Mouse (Mus musculus) erythroid progenitor cell, adult 5-6 weeks (primary cell): ENCODE measurements at regions not wholly inside any gene's neighbourhood (a gene's known extent, or its start where the extent isn't known, plus 50 kb on each side); places are given as distances from the start of the nearest gene placed in this dataset.

Experiments
- ATAC-seq: replicated peaks from 2 replicates; pipeline ENCODE4 v1.8.0; 2016; ENCODE audit warnings: moderate number of reproducible peaks, mild to moderate bottlenecking, moderate TSS enrichment, inconsistent platforms; ENCODE audit not compliant: poor library complexity, low FRiP score, severe bottlenecking

- no peak for ATAC-seq
These were observed 328.6 kb downstream of the Icos start for GRCm38 (mm10) chr1:61306296-61306695.

DNA sequence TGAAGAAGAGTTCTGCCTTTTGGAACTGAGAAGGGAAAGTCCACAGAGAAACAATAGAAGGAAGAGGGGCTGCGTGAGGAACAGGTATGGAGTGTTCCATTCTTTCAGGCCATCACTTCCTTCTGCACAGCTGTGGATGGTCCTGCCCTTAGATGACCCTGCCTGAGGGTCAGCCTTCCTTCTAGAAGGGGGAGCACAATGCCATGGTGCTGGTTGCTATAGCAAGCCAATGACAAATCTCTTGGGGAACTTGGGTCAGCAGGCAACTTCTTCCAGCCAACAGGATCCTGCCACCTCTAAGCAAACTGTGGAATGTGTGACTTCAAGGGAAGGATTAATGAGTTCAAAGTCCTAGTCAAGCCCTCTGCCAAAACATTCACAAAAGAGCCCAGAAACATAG, 329.1 kb upstream of the Pard3b start:
- no peak for ATAC-seq

DNA sequence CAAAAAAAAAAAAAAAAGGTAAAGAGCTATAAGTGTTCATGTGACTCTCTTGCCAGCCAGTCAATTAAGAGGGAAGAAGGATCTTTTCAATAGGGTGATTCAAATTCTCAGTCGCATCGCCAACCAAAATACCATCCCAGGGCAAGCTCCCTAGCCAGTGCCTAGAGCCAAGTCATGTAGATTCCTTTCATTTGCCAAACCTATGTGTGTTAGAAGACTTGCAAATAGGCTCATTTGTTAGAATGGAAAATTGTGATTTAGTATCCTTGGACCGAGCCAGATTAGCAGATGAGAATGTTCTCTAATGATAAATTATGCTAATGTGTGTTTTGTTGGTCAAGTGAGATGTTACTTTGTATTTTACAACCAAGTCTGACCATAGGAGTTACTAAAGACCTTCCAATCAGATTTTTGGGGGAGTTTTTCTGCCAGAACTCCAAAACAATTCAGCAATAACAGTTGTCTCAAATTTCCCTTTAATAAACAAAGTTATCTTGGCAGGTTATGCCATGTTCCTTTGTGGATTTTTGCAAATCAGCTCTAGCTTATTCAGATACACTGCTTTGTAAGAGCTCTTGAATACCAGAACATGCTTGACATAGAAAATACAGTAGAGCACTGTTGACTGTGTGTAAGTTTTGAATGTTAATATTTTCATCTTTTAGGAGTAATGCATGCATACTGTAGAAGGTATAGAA, 328.4 kb upstream of the Pard3b start:
- no peak for ATAC-seq

- ATAC-seq = no peak
These were observed 327.9 kb upstream of the Pard3b start for GRCm38 (mm10) chr1:61310761-61311090.

DNA sequence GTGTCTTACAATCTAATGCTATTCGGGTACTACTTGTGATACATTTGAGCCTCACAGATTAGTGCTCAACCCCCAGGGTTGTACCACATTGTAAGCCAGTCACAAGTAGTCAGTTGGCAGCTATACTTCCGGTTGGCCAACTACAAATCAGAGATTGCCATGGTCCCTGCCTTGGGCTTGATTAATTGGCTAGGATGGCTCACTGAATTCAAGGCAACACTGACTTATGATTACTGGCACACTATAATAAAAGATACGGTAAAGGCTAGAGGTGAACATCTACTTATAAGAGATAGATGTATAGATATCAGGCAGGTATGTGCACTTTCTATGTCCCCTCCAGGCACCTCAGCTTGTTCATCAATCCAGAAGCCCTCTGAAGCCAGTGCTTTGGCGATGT, 325.4 kb upstream of the Pard3b start:
- ATAC-seq = no peak

- ATAC-seq = no peak
These were observed 322.4 kb upstream of the Pard3b start for GRCm38 (mm10) chr1:61316261-61316660.

GRCm38 (mm10) chr1:61316736-61317135, 321.9 kb upstream of the Pard3b start:
- ATAC-seq = no peak

DNA sequence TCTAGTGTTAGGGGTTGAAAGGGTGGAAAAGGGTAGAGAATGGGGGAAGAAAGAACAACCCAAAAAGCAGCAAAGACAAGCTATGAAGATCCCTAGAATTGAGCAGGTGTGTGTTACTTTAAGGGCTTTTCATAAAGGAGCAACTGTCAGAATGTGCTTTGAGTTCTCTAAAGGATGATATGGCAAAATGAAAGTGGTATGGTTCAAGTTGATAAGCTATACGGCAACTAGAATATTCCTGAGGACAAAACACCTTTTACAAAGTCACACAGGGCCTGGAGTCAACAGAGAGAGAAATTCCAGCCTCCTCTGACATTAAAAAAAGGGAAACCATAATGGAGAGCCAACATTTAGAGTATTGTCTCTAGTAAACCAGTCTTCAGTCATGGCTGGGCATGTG, 320.6 kb upstream of the Pard3b start:
- ATAC-seq = peak; percentile 79

- no peak for ATAC-seq
These were observed 317.0 kb upstream of the Pard3b start for GRCm38 (mm10) chr1:61321513-61322145.

DNA sequence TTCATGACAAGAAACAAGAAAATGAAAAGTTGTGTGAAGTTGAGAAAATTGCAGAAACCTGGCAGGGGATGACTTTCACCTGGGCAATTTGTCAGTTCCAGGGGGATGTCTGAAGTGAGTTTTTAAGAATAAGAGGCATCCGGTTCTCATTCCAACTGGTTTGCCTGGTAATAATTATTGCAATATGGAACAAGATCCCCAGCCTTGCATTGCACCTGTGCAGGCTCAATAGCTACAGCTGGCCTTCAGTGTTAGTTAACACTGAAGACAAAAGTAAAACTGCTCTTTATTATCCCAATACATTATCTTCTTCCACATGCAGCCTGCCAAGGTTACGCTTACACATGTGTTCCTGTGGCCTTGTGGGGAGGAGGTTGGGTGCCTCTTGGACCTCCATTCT, 307.2 kb upstream of the Pard3b start:
- no peak for ATAC-seq

DNA sequence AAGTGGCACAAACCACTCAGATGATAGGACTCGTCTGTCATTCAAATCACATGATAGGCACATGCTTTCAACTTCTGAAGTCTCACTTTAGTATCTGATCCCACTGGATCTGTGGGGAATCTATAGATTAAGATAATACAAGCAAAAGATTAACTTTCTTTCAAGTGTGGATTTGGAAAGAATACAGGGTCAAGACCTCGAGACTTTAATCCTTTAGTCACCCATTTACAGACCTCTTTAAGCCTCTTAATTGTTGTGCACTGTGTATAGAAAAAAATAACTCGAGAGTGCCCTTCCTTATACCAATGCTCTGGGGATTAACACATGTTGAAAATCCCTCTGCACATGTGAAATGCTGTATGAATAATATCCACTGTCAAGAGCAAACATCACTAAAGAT, 306.7 kb upstream of the Pard3b start:
- no peak for ATAC-seq

- ATAC-seq = no peak
These were observed 302.3 kb upstream of the Pard3b start for GRCm38 (mm10) chr1:61336367-61336766.

GRCm38 (mm10) chr1:61352921-61353320, 285.7 kb upstream of the Pard3b start:
- ATAC-seq = no peak

GRCm38 (mm10) chr1:61353481-61353880, 285.1 kb upstream of the Pard3b start:
- no peak for ATAC-seq

DNA sequence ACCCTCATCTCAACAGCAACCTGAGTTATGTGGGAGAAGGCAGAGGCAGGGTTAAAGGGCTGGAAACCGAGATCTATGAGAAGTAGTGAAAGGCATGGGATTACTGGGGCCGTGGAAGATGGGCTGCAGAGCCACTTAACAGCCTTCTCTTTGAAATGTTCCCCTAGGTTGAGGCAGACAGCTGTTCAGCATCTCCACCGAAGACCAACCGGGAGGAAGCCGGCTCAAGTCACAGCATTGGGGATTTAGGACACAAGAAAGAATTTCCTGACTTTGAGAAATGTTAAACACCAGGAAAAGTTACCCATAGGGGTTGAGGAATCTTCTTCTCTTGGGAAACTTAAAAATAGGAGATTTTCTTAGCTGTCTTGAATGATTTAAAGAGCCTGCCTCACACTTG, 283.4 kb upstream of the Pard3b start:
- no peak for ATAC-seq

- ATAC-seq = no peak
These were observed 279.4 kb upstream of the Pard3b start for GRCm38 (mm10) chr1:61359011-61359930.

- ATAC-seq = peak; percentile 69
These were observed 266.0 kb upstream of the Pard3b start for GRCm38 (mm10) chr1:61372581-61372980.

DNA sequence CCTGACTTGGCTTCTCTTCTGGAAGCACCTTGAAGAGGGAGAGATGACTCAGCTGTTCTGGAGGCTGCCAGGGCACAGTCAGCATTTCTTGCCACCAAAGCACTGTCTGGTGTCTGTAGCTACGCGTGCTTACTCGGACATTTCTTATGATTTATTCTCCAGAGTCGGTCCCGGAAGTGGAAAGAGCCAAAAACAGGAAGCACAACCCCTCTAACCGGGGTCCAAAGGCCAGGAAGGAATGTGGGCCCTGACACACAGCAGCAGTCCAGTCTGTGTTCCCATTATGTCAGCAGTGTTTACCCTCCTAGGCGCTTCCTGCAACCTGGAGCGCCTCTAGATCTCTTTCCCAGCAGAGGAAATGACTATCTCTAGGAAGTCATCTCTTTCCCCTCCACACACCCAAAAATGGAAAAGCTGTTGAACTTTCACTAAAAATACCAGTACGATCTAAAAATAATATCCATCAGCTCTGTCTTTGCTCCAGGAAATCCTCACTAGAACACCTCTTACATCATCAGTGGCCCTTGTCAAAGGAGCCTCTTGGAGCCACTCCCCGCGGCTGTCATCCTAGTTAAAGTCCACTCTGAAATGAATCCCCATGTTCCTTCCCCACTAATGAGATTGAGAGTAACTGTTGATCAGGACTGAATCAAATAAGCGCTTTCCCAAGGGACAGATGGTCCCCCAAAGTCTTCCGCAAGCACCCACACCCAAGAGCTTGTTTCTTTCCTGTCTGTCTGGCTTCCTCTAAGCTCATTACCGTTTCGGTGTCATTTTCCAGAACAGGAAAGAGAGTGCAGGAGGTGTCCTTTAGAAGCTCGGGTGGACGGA, 264.7 kb upstream of the Pard3b start:
- peak; percentile 73 for ATAC-seq

GRCm38 (mm10) chr1:61376417-61376816, 262.2 kb upstream of the Pard3b start:
- ATAC-seq = peak; percentile 61

- ATAC-seq = peak; percentile 17; the same call in 1 of the 2 replicates
These were observed 261.6 kb upstream of the Pard3b start for GRCm38 (mm10) chr1:61377070-61377469.
